Mouse (Mus musculus): ENCODE data around the gene Ebi3.

- TF ChIP-seq CTCF (IDR thresholded peaks at IDR 0.05; ENCODE audit: low read depth, low read length) (no peak), GATA1 (IDR thresholded peaks at IDR 0.05; ENCODE audit: borderline replicate concordance, low read length) (no peak), TAL1 (conservative IDR thresholded peaks at IDR 0.05; ENCODE audit: low read depth, low read length) (no peak), POLR2AphosphoS5 (IDR thresholded peaks at IDR 0.05; ENCODE audit: insufficient replicate concordance, low read depth, low read length) (no peak), GATA2 (IDR thresholded peaks at IDR 0.05; ENCODE audit: borderline replicate concordance, low read depth, low read length) (no peak)
Measured at GRCm38 (mm10) chr17:55958918-55959728, 6.7 kb downstream of the Ebi3 start, which contains the start of gene Yju2.
